Mouse (Mus musculus) adrenal gland, postnatal 36 days (tissue): ENCODE data around the gene Slc35b2. TPM values are rescaled to one million over a fixed set of nuclear protein-coding genes. Genes with fewer than 3 reads are reported as not detected.

Source experiments
- DNase-seq, 2 experiments: peaks; one replicate each; pipeline ENCODE4 v3.0.0; 2021; ENCODE audit warnings: mixed read lengths in 1 of 2
- long read RNA-seq, 2 experiments: library from polyadenylated mRNA; stranded (forward); transcript quantifications; one replicate each; pipeline ENCODE4 v2.0.0; 2021; ENCODE audit warnings: borderline sequencing depth in 2 of 2
- total RNA-seq, 2 experiments: library from RNA; stranded (reverse); gene quantifications; 2 replicates each; pipeline ENCODE4 v1.2.3; 2021

Gene Slc35b2
- total RNA-seq: 10 to 100 TPM; 43.4 to 75.9 TPM
- long read RNA-seq, experiment 1, transcript Slc35b2-207 (4 exons, 850 nt): minor isoform, 11 of 242 reads
- long read RNA-seq, experiment 1, transcript Slc35b2-205 (4 exons, 1,906 nt): major isoform, 206 of 242 reads
- long read RNA-seq, experiment 1, transcript Slc35b2-201 (3 exons, 2,326 nt): minor isoform, 7 of 242 reads
- long read RNA-seq, experiment 1, partial matches to known transcripts: 11 of 242 reads
- long read RNA-seq, experiment 1, other reads (novel, unspliced or antisense): 7 of 242 reads
- long read RNA-seq, experiment 2, transcript Slc35b2-205 (4 exons, 1,906 nt): major isoform, 57 of 68 reads
- long read RNA-seq, experiment 2, partial matches to known transcripts: 2 of 68 reads
- long read RNA-seq, experiment 2, other reads (novel, unspliced or antisense): 7 of 68 reads

- peak; percentile 97 to 98 for DNase-seq
Measured at GRCm38 (mm10) chr17:45563655-45564530, at the start of gene Slc35b2. TSS of gene Slc35b2 (plus strand) at chr17:45563874.

DNA sequence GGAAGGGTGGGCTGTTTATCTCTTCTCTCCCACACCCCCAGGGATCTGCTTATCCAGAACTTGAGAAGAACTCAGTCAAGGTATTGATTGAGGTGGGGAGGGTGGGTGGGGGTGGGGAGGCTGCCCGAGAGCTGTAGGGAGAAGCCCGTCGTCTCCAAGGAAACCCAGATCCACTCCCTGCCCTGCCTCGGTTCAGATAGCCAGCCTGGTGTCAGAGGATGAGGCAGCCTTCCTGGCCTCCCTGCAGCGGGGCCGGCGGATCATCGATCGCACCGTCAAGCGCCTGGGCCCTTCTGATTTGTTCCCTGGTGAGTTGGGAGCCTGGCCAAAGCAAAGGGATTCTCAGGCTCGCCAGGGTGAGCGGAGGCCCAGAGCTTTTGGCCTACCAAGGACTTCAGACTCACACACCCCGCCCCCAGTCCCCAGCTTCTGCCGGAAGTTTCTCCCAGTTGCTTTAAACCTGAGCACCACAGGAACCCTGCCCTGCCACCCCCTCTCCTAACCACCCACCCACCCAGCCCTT, 48.4 kb upstream of the Slc35b2 start:
- DNase-seq: no peak

- no peak for DNase-seq
Measured at GRCm38 (mm10) chr17:45515806-45516205, 47.9 kb upstream of the Slc35b2 start.

DNA sequence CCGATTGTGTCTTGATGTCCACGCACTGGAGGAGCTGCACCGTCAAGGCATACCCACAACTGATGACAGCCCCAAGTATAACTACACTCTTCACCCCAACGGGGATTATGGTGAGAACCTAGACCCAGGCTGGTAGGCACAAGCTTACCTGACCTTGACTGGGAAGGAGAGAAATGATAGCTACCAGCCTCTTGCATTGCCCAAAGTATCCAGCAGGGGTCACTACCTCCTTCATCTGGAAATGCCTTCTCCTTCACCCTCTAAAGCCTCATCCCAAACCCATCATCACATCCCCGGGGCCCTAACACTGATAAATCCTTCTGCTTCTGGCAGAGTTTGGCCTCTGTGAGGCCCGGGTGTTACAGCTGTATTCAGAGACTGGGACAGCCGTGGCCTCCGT, 47.2 kb upstream of the Slc35b2 start:
- peak; percentile 73 to 78 for DNase-seq

GRCm38 (mm10) chr17:45517135-45517534, 46.5 kb upstream of the Slc35b2 start:
- no peak for DNase-seq

DNA sequence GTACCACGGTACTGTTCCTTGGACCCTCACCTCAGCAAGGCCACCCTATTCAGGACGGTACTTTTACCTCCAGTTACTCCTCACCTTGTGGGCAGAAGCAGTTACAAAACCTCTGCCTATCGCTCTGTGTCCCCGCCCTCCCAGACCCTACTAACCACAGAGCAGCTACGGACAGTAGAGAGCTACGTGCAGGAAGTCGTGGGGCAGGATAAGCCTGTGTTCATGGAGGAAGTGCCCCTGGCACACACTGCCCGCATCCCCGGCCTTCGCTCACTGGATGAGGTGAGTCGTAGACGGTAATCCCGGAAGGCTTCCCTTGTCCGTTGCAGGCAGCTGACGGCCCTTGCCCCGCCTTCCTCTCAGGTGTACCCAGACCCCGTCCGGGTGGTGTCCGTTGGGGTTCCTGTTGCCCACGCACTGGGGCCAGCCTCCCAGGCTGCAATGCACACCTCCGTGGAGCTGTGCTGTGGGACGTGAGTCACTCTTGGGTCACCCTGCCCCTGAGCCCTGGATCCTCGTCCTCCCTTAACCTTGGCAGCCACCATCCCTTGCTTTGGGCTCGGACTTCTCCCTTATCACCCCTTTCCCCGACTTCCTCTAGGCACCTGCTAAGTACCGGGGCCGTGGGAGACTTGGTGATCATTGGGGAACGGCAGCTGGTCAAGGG, 46.0 kb upstream of the Slc35b2 start:
- DNase-seq: no peak

DNA sequence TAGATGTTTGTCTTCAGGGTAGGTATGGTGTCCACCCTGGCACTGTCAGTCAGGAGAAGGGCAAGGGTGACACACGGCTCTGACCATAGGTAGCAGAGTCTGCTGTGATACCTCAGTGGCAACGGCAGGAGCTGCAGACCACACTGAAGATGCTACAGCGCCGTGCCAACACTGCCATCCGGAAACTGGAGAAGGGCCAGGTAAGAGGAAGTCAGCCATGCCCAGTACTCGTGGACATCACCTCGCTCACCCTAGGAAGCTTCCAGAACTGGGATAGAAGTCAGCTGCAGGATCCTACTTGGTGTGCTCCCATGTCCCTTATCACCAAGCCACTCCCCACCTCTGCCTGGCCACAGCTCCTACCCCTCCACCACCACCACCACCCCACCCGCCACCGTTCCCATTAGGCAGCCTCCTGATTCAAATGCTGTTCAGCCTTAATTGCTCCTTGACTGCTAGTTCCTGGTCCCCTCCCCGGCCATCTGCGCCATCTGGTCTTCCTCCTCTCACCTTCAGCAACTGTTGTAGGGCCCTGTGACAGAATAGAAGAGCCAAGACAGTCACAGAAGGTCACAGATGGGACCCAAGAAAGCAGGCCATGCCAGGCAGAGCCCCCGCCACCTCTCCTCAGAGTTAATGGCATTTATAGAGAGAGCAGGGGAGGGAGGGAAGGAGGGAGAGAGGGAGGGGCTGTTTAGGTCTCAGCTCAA, 44.8 kb upstream of the Slc35b2 start:
- DNase-seq: no peak

- DNase-seq: no peak
Measured at GRCm38 (mm10) chr17:45520136-45520535, 43.5 kb upstream of the Slc35b2 start.

DNA sequence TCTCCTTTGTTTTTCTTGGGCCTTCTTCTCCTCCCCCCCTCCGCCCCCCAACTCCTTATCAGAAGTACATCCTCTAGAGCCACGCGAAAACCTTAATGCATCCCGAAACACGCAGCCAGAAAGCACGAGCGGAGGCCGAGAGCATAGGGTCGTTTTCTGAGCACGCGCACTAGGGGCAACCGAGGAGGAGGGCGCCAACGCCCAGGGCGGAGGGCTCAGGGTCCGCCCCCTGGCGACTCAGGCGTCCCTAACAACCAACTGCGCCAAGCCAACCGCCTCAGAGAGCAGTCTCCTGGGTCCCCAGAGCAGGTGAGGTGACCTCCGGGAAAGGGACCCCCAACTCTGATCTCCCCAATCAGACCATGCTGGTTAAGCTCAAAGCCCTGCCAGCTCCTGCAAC, 40.4 kb upstream of the Slc35b2 start, which contains the start of gene Tcte1:
Gene Tcte1, plus strand, starts transcription at position 172 of the 400 bp plus-strand sequence.
- no peak for DNase-seq

DNA sequence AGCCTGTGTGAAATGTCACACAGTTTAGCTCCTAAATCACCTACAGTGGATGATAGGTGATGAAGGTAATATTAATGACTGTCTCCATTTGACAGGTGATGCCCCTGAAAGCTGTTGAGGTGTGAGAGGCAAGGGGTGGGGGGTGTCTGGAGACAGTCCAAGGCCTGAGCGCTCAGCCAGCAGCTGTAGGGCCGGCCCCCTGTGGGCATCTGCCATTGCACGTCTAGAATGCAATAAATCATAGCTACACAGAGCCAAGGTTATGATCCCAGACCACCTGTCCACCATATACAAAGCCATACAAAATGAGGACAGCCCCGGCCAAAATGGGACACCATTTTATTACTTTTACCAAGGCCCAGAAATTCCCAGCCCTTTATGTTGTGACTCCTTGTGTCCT, 38.7 kb upstream of the Slc35b2 start:
- DNase-seq: no peak

DNA sequence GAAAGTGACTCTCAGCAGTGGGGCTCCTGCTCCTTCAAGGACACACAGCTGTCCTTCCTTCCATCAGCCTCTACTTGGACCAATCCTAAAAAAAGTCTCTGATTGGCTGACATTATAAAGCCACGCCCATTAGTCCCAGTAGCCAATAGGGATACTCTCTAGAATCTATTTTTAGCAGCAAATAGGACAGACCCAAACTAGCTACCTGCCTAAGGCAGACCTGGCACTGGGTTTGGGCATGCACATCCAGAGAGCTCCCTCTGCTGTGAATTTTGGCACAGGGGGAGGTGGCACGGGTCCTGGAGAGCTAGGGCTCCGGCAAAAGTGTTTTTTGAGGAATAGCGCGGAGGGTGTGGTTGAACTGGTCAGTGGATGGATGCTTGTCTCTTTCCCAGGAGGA, 37.1 kb upstream of the Slc35b2 start:
- DNase-seq: no peak

DNA sequence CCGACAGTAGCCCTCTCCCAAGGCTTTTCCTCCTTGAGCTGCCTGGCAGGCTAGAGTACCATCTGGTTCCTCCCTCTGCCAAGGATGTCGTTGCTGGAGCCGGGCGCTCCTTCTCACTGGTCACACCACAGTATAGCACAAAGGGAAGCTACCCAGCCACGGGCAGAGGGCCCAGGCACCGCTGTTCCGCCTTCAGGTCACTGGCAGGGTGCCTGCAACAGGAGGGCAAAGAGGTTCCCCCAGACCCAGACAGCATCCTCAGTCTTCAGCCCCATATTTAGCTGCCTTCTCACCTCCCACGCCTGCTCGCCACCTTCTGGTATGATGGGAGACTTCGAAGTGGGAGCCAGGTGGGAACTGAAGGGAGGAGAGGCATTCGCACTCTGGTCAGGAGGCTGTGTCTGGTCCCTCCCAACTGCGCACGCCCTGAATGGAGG, 33.3 kb upstream of the Slc35b2 start:
- DNase-seq: no peak

- no peak for DNase-seq
Measured at GRCm38 (mm10) chr17:45532896-45533295, 30.8 kb upstream of the Slc35b2 start.

- DNase-seq: peak; percentile 54 to 67
Measured at GRCm38 (mm10) chr17:45536264-45536663, 27.4 kb upstream of the Slc35b2 start.

GRCm38 (mm10) chr17:45538394-45538793, 25.3 kb upstream of the Slc35b2 start:
- no peak for DNase-seq

GRCm38 (mm10) chr17:45539664-45540063, 24.0 kb upstream of the Slc35b2 start:
- DNase-seq: no peak

DNA sequence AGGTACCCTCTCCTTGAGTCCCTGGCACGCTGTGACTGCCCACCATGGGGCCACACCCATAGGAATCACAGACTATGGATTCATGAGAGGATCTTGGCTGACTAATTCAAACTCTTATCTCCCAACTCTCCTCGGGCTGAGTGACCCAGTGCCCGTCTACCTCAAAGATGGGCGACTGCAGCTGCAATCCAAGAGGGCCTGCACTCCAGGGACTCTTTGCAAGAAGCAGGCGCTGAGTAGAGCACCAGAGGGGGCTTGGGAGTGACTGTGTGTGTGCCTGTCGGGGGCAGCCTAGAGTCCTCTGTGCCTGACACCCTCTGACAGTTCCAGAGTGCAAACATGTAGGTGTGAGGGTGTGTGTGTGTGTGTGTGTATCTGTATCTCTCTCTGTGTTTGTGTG, 21.5 kb upstream of the Slc35b2 start:
- no peak for DNase-seq

DNA sequence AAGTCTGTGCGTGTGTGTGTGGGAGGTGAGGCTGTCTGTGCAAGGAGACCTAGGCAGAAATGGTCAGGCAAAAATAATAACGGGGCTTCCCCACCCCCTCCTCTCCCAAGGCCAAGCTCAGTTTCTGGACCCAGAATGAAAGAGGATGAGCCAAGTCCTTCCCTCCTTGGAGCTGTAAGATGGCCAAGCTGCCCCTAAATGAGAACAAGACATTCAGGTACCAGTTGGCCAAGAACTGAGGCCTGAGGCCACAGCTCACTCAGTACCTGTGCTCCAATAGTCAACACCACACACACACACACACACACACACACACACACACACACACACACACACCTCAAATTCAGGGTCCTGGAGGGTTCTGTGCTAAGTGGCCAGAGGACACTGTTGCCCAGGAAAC, 21.0 kb upstream of the Slc35b2 start:
- no peak for DNase-seq

DNA sequence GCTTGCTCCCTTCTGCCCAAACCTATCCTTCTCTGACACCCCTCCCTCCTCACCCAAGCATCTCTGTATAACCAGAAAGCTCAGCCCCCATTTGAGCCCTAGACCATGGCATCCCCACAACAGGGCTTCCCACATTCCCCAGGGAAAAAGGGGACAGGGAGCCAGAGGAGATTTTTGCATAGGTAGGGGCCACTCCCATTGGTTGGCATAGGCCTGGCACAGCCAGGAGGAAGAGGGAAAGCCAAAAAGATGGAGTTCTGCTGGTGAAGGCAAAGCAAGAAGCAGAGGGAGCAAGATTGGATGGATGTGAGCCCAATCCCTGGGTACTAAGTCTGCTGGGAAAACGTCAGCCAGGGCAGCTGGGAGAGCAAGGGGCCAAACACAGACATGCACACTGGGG, 20.6 kb upstream of the Slc35b2 start:
- DNase-seq: no peak

DNA sequence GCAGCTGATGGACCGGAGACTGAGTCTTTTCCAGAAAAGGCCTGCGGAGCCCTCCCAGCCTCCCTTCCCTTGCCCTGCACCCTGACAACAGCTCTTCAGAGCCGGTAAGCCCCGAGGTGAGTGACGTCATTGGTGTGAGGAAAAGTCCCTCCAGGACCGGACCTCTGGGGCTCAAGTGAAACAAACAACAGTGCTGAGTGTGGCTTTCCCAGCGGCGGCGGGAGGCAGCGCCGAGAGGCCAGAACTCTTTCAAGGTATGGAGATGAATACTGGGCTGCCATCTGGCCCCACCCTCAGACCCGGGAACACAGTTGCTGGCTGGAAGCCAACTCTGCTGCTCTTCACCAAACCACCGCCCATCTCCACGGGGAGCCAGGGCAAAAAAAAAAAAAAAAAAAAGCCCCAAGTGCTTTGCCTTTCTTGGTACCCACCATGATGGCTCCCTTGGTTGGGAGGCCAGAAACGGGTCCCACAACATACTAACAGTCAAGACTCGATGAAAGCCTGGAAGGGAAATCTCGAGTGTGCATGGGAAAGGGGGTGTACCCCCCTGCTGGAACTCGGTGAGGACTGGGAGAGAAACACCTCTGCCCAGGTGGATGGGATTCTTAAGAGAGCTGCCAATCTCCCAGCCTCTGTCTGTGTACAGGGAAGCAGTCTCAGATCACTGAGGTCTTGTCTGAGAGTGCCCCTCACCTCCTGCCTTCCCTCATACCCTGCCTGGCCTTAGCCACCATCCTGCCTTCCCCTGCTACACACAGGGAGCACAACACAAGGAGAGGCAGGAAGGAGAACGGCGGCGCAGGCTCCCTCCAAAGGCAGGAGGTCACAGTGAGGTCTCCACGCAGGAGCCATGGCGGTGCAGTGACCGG, 19.4 kb upstream of the Slc35b2 start:
- no peak for DNase-seq

DNA sequence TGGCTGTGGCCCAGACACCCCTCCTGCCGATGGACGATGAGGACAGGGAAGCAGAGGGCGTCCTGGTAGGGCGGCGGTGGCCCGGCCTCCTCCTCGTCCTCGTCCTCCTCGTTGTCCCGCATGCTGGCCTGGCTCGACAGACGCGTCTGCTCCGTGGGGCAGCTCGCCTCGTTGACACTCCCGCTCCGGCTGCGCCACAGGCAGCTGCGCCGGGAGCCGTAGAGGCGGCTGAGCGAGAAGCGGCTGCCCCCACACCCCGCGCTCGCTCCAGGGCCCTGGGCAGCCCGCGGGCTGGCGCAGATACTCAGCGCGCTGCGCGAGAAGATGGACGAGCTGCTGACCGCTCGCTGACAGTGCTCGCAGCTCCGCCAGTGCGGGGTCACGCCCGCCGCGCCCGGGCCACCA, 18.8 kb upstream of the Slc35b2 start:
- no peak for DNase-seq
